In genomic region chr3:102204734-102205457, GRCm38 (mm10) we compare ENCODE assay signal across 8 mouse cellular contexts. TPM values are rescaled to one million over a fixed set of nuclear protein-coding genes. Genes with fewer than 3 reads are reported as not detected.
DNase-seq lines count a peak whose midpoint lies in the region; ATAC-seq and TF ChIP-seq lines count a peak whose summit lies in the region.
"Not testable (repeated sequence)": the region's sequence is repeated elsewhere in the genome, so short reads cannot be mapped to it uniquely, and the experiment has no call there.

No protein-coding gene starts in this region.

- H3K36me3 ChIP-seq in MEL (ENCODE audit: control insufficient read depth in 1 of 2, insufficient read depth in 2 of 2, low read length in 2 of 2); embryonic facial prominence, embryonic 13.5 days; heart, embryonic 11.5 days (ENCODE audit: control insufficient read depth, insufficient read depth, low read length); hindbrain, embryonic 16.5 days (ENCODE audit: control insufficient read depth, insufficient read depth, low read length); liver, embryonic 16.5 days (ENCODE audit: control insufficient read depth, insufficient read depth); midbrain, embryonic 15.5 days (replicated peaks); small intestine, adult 2 months (ENCODE audit: control insufficient read depth, insufficient read depth, low read length): not testable (repeated sequence)

- H3K9ac ChIP-seq in MEL (ENCODE audit: control insufficient read depth, low read depth, low read length, poor library complexity, severe bottlenecking); liver, embryonic 16.5 days (ENCODE audit: low read depth, low read length): not testable (repeated sequence)
- peak overlapping the region; percentile 84 for H3K9ac ChIP-seq in embryonic facial prominence, embryonic 13.5 days
- H3K9ac ChIP-seq in heart, embryonic 11.5 days (ENCODE audit: low read depth, low read length), result peak overlapping the region; percentile 91; the same call in 1 of the 2 replicates
- H3K9ac ChIP-seq in hindbrain, embryonic 16.5 days (ENCODE audit: low read depth, low read length), result peak overlapping the region; percentile 78
- peak overlapping the region; percentile 70 for H3K9ac ChIP-seq in midbrain, embryonic 15.5 days

- 9% methylated on average over 13 of the region's 17 CpGs for WGBS in embryonic facial prominence, embryonic 13.5 days
- WGBS in heart, embryonic 11.5 days (ENCODE audit: insufficient replicate concordance), result 10% methylated on average over 14 of the region's 17 CpGs
- WGBS in hindbrain, embryonic 16.5 days, result 10% methylated on average over 12 of the region's 17 CpGs
- 12% methylated on average over 13 of the region's 17 CpGs for WGBS in liver, embryonic 16.5 days (ENCODE audit: insufficient replicate concordance)
- 6% methylated on average over 14 of the region's 17 CpGs for WGBS in midbrain, embryonic 15.5 days
- 17% methylated on average over 15 of the region's 17 CpGs for WGBS in small intestine, adult 2 months

- DNase-seq in MEL (ENCODE audit: low read depth, low spot score), result peak; percentile 12
- not testable (repeated sequence) for DNase-seq in layer of hippocampus, adult 2 months (ENCODE audit: low spot score in 2 of 2)

- TF ChIP-seq RAD21 in MEL (IDR thresholded peaks at IDR 0.05; ENCODE audit: low read depth, low read length), result not testable (repeated sequence)

- H3K4me3 ChIP-seq in MEL (ENCODE audit: control insufficient read depth in 1 of 2, insufficient read depth in 1 of 2, low read depth in 2 of 2, low read length in 2 of 2), result not testable (repeated sequence)
- peak overlapping the region; percentile 76 for H3K4me3 ChIP-seq in embryonic facial prominence, embryonic 13.5 days
- peak overlapping the region; percentile 86 for H3K4me3 ChIP-seq in heart, embryonic 11.5 days (ENCODE audit: low read depth, low read length)
- H3K4me3 ChIP-seq in hindbrain, embryonic 16.5 days (ENCODE audit: low read length), result peak overlapping the region; percentile 71
- peak overlapping the region; percentile 78 for H3K4me3 ChIP-seq in layer of hippocampus, adult 2 months
- H3K4me3 ChIP-seq in liver, embryonic 16.5 days (ENCODE audit: low read depth, low read length), result peak overlapping the region; percentile 60
- H3K4me3 ChIP-seq in midbrain, embryonic 15.5 days, result peak overlapping the region; percentile 80
- H3K4me3 ChIP-seq in small intestine, adult 2 months (ENCODE audit: low read depth, low read length), result peak overlapping the region; percentile 81

- TF ChIP-seq POLR2A in MEL (IDR thresholded peaks at IDR 0.05; ENCODE audit: control insufficient read depth in 1 of 2, insufficient read depth in 1 of 2, low read depth in 1 of 2, low read length in 2 of 2, poor library complexity in 1 of 2); small intestine, adult 2 months (IDR thresholded peaks at IDR 0.05; ENCODE audit: low read depth, low read length): not testable (repeated sequence)

- H3K9me3 ChIP-seq in MEL (replicated peaks; ENCODE audit: insufficient read depth, low read length); embryonic facial prominence, embryonic 13.5 days; heart, embryonic 11.5 days (replicated peaks; ENCODE audit: control insufficient read depth, low read length); hindbrain, embryonic 16.5 days (ENCODE audit: control insufficient read depth, low read length); liver, embryonic 16.5 days (replicated peaks; ENCODE audit: control insufficient read depth, low read length); midbrain, embryonic 15.5 days: not testable (repeated sequence)

- H3K79me2 ChIP-seq in MEL (ENCODE audit: control insufficient read depth, insufficient read depth, low read length, poor library complexity), result not testable (repeated sequence)

- not testable (repeated sequence) for TF ChIP-seq EP300 in MEL (IDR thresholded peaks at IDR 0.05; ENCODE audit: low read depth in 1 of 2, low read length in 2 of 2)

- not testable (repeated sequence) for H3K27me3 ChIP-seq in MEL (ENCODE audit: control insufficient read depth in 1 of 2, insufficient read depth in 2 of 2, low read length in 2 of 2); heart, embryonic 11.5 days (ENCODE audit: control insufficient read depth, insufficient read depth, low read length); hindbrain, embryonic 16.5 days (replicated peaks; ENCODE audit: control insufficient read depth, insufficient read depth, low read length); small intestine, adult 2 months (ENCODE audit: control insufficient read depth, insufficient read depth, low read length)
- peaks cover 13% of the 10 kb centered on the region for H3K27me3 ChIP-seq in embryonic facial prominence, embryonic 13.5 days
- peaks cover 59% of the 10 kb centered on the region for H3K27me3 ChIP-seq in liver, embryonic 16.5 days (ENCODE audit: control insufficient read depth, insufficient read depth, low read depth, low read length)
- H3K27me3 ChIP-seq in midbrain, embryonic 15.5 days (replicated peaks), result peaks cover 23% of the 10 kb centered on the region

- peak overlapping the region; percentile 82 for H3K4me2 ChIP-seq in embryonic facial prominence, embryonic 13.5 days
- peak overlapping the region; percentile 70 for H3K4me2 ChIP-seq in heart, embryonic 11.5 days
- peak overlapping the region; percentile 99 for H3K4me2 ChIP-seq in hindbrain, embryonic 16.5 days (ENCODE audit: low read length)
- H3K4me2 ChIP-seq in liver, embryonic 16.5 days (ENCODE audit: low read depth, low read length), result peak overlapping the region; percentile 73
- H3K4me2 ChIP-seq in midbrain, embryonic 15.5 days, result peak overlapping the region; percentile 98

- not testable (repeated sequence) for TF ChIP-seq CTCF in MEL (IDR thresholded peaks at IDR 0.05 in 2 of 3, conservative IDR thresholded peaks at IDR 0.05 in 1 of 3; ENCODE audit: control insufficient read depth in 1 of 3, insufficient read depth in 1 of 3, low read depth in 2 of 3, low read length in 3 of 3, poor library complexity in 1 of 3, severe bottlenecking in 1 of 3); layer of hippocampus, adult 2 months (conservative IDR thresholded peaks at IDR 0.05); small intestine, adult 2 months (IDR thresholded peaks at IDR 0.05; ENCODE audit: extremely low read depth, insufficient read length, insufficient replicate concordance, low read depth, low read length)

- not testable (repeated sequence) for H3K27ac ChIP-seq in MEL (ENCODE audit: control insufficient read depth, low read depth, low read length); hindbrain, embryonic 16.5 days (ENCODE audit: low read depth, low read length); layer of hippocampus, adult 2 months; liver, embryonic 16.5 days (ENCODE audit: low read length); small intestine, adult 2 months (ENCODE audit: insufficient read depth, low read depth, low read length)
- H3K27ac ChIP-seq in embryonic facial prominence, embryonic 13.5 days, result peak overlapping the region; percentile 78; the same call in 1 of the 2 replicates
- 0 out of 2 replicates have a peak overlapping the region, but pooled peaks have one; percentile 76 for H3K27ac ChIP-seq in heart, embryonic 11.5 days (ENCODE audit: low read depth, low read length)
- H3K27ac ChIP-seq in midbrain, embryonic 15.5 days, result peak overlapping the region; percentile 67; the same call in 1 of the 2 replicates

- peak; percentile 33; the same call in 1 of the 2 replicates for ATAC-seq in embryonic facial prominence, embryonic 13.5 days (ENCODE audit: insufficient number of reproducible peaks, insufficient read depth, low FRiP score, low TSS enrichment, low read depth)
- not testable (repeated sequence) for ATAC-seq in heart, embryonic 11.5 days (replicated peaks; ENCODE audit: insufficient number of reproducible peaks, low FRiP score, low TSS enrichment); liver, embryonic 16.5 days (ENCODE audit: low read depth)
- ATAC-seq in hindbrain, embryonic 16.5 days, result peak; percentile 44
- peak; percentile 59 for ATAC-seq in midbrain, embryonic 15.5 days (replicated peaks)

- not testable (repeated sequence) for H3K4me1 ChIP-seq in MEL (ENCODE audit: control insufficient read depth in 1 of 2, insufficient read depth in 2 of 2, low read length in 2 of 2); liver, embryonic 16.5 days (ENCODE audit: control insufficient read depth, low read depth, low read length); small intestine, adult 2 months (ENCODE audit: control insufficient read depth, insufficient read depth, insufficient read length, low read length)
- H3K4me1 ChIP-seq in embryonic facial prominence, embryonic 13.5 days, result peaks cover 23% of the 10 kb centered on the region
- H3K4me1 ChIP-seq in heart, embryonic 11.5 days (ENCODE audit: control insufficient read depth, insufficient read depth, low read length), result peaks cover 20% of the 10 kb centered on the region
- peaks cover 19% of the 10 kb centered on the region for H3K4me1 ChIP-seq in hindbrain, embryonic 16.5 days (ENCODE audit: control insufficient read depth, insufficient read depth, low read depth, low read length)
- H3K4me1 ChIP-seq in midbrain, embryonic 15.5 days, result peaks cover 26% of the 10 kb centered on the region

RNA-seq across cellular contexts. Expression of gene Vangl1, which starts 0.4 kb away (rescaled TPM):
- total RNA-seq in MEL (2012; rRNA removed), result 6.5 and 6.8 TPM in 2 replicates
- 10 to 100 TPM in 1 of 2 experiments, not detected in 1; 15.1 TPM for polyA plus RNA-seq in MEL (2012; ENCODE audit: insufficient read depth in 1 of 2, insufficient read length in 2 of 2, low read depth in 1 of 2, low replicate concordance in 2 of 2, missing spikeins in 1 of 2)
- 13.9 and 15.4 TPM in 2 replicates for polyA plus RNA-seq in embryonic facial prominence, embryonic 13.5 days (2015; fragmentation: Nextera tagmentation; extraction: Ambion mirVana)
- 29.4 and 31.6 TPM in 2 replicates for polyA plus RNA-seq in heart, embryonic 11.5 days (2014; fragmentation: Nextera tagmentation; extraction: Ambion mirVana)
- 7.9 and 14.0 TPM in 2 replicates for polyA plus RNA-seq in hindbrain, embryonic 16.5 days (2015; fragmentation: Nextera tagmentation; extraction: Ambion mirVana)
- 1 to 10 TPM; 4.2 to 5.8 TPM for total RNA-seq in layer of hippocampus, adult 2 months (2021)
- 54.6 and 59.3 TPM in 2 replicates for polyA plus RNA-seq in liver, embryonic 16.5 days (2015; fragmentation: Nextera tagmentation; extraction: Ambion mirVana)
- 7.5 and 9.9 TPM in 2 replicates for polyA plus RNA-seq in midbrain, embryonic 15.5 days (2015; fragmentation: Nextera tagmentation; extraction: Ambion mirVana)
- polyA plus RNA-seq in small intestine, adult 2 months (2012; rRNA removed), result 6.2 and 7.7 TPM in 2 replicates
